ENCODE assay signal across 16 mouse cellular contexts in the genomic region with DNA sequence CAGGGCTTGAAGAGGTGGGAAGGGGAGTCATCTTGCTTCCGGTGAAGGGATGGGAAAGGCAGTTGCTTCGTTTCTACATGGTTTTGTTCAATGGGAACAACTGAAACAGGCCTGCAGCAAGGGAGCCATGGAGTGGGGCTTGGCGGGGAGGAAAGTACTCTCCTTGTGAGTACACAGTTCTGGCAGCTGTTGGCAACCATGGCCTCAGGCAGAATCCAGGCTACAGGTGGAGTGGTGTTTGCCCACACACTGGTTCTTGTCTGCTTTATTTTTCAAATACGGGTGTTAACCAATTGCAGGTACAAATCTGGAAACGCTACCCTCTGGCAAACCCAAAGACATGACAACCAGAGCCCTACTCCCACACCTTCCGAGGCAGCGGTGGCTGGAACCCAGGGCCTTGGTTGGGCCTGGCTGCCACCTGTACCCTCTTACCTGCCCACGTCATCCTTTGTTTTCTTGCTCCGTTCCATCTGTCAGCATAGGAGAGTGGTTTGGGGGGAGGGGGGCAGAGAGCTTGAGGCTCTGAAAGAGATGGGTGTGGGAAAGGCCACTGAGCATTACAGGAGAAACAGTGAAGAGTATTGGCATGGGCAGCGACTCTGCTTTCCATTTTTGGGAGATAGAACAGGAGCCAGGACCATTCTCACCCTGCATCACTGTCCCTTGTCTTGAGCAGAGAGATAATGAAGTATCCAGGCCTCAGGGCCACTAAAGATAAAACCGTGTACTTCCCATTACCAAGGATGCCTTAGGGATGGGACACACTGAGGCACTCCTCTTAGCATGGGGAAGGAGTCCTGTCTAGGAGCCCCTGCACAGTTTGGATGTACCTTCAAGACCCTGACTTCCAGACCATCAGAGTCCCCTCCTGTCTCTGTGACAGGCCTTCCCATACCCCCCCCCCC. TPM values are rescaled to one million over a fixed set of nuclear protein-coding genes. Genes with fewer than 3 reads are reported as not detected.
DNase-seq lines count a peak whose midpoint lies in the region; ATAC-seq lines count a peak whose summit lies in the region.
"Had no signal": no experiment of that assay in that cellular context is flagged by ENCODE, and none has a peak within 500 bp of the region (broad histone marks: within the 10 kb centered on the region; RNA-seq: fewer than 3 reads in every experiment).

No protein-coding gene starts in this region.

- no peak overlapping the region for H3K9ac ChIP-seq in heart, embryonic 15.5 days
- H3K9ac ChIP-seq in limb, embryonic 12.5 days (replicated peaks) = no peak overlapping the region
- H3K9ac ChIP-seq in midbrain, embryonic 15.5 days = no peak overlapping the region
- no peak overlapping the region for H3K9ac ChIP-seq in midbrain, embryonic 14.5 days (replicated peaks; ENCODE audit: low read length)
- H3K9ac ChIP-seq: hindbrain, embryonic 15.5 days; limb, embryonic 13.5 days had no signal

- H3K4me3 ChIP-seq in heart, embryonic 15.5 days = no peak overlapping the region
- no peak overlapping the region for H3K4me3 ChIP-seq in limb, embryonic 12.5 days (replicated peaks)
- H3K4me3 ChIP-seq in limb, embryonic 10.5 days = no peak overlapping the region
- no peak overlapping the region for H3K4me3 ChIP-seq in midbrain, embryonic 15.5 days
- H3K4me3 ChIP-seq in midbrain, embryonic 14.5 days (replicated peaks; ENCODE audit: low read depth, low read length) = no peak overlapping the region
- H3K4me3 ChIP-seq: hindbrain, embryonic 15.5 days; left cerebral cortex, adult 2 months; limb, embryonic 13.5 days had no signal

- no peaks in the 10 kb centered on the region for H3K36me3 ChIP-seq in heart, embryonic 15.5 days
- H3K36me3 ChIP-seq in limb, embryonic 12.5 days = no peaks in the 10 kb centered on the region
- no peaks in the 10 kb centered on the region for H3K36me3 ChIP-seq in limb, embryonic 10.5 days
- no peaks in the 10 kb centered on the region for H3K36me3 ChIP-seq in midbrain, embryonic 15.5 days (replicated peaks)
- H3K36me3 ChIP-seq in midbrain, embryonic 14.5 days (ENCODE audit: control insufficient read depth, insufficient read depth, low read length) = no peaks in the 10 kb centered on the region
- H3K36me3 ChIP-seq: hindbrain, embryonic 15.5 days; limb, embryonic 13.5 days had no signal

- ATAC-seq in heart, embryonic 15.5 days (replicated peaks; ENCODE audit: insufficient number of reproducible peaks, insufficient read depth, low FRiP score, low read depth) = no peak
- ATAC-seq in limb, embryonic 12.5 days (ENCODE audit: insufficient number of reproducible peaks, insufficient read depth, low FRiP score, low TSS enrichment, low read depth) = 0 out of 2 replicates have a peak, but pooled peaks have one; percentile 38
- 0 out of 2 replicates have a peak, but pooled peaks have one; percentile 10 for ATAC-seq in midbrain, embryonic 15.5 days (replicated peaks)
- ATAC-seq in midbrain, embryonic 14.5 days (ENCODE audit: low FRiP score, low TSS enrichment) = no peak; the same call in 1 of the 2 replicates

- intact Hi-C loops in heart, postnatal 14 days (cut with DNase I) = no loop called here

- no peaks in the 10 kb centered on the region for H3K9me3 ChIP-seq in heart, embryonic 15.5 days (replicated peaks)
- no peaks in the 10 kb centered on the region for H3K9me3 ChIP-seq in limb, embryonic 12.5 days
- no peaks in the 10 kb centered on the region for H3K9me3 ChIP-seq in limb, embryonic 10.5 days (replicated peaks)
- H3K9me3 ChIP-seq in midbrain, embryonic 15.5 days = no peaks in the 10 kb centered on the region
- H3K9me3 ChIP-seq in midbrain, embryonic 14.5 days (ENCODE audit: control insufficient read depth, low read length) = no peaks in the 10 kb centered on the region
- H3K9me3 ChIP-seq: hindbrain, embryonic 15.5 days; limb, embryonic 13.5 days had no signal

- peak; percentile 47 to 53 for DNase-seq in cerebellum, adult 18-20 months
- DNase-seq in cerebellum, postnatal 14 days = no peak
- DNase-seq in heart, postnatal 14 days = no peak
- DNase-seq in limb, embryonic 10.5 days (ENCODE audit: low spot score) = no peak
- no peak for DNase-seq in midbrain, embryonic 14.5 days
- DNase-seq: adrenal gland, postnatal 10 days; gastrocnemius, postnatal 25 days; kidney, adult 18-20 months; lung, postnatal 10 days; right cerebral cortex, postnatal 14 days had no signal

- peaks cover 75% of the 10 kb centered on the region for H3K4me1 ChIP-seq in heart, embryonic 15.5 days (replicated peaks)
- peaks cover 23% of the 10 kb centered on the region for H3K4me1 ChIP-seq in limb, embryonic 12.5 days (replicated peaks)
- peaks cover 32% of the 10 kb centered on the region for H3K4me1 ChIP-seq in limb, embryonic 10.5 days
- peaks cover 40% of the 10 kb centered on the region for H3K4me1 ChIP-seq in midbrain, embryonic 15.5 days
- H3K4me1 ChIP-seq in midbrain, embryonic 14.5 days (ENCODE audit: control insufficient read depth, insufficient read depth, low read length) = peaks cover 31% of the 10 kb centered on the region

- 77% methylated on average over 11 of the region's 11 CpGs for WGBS in heart, embryonic 15.5 days
- whole genome bisulfite sequencing in limb, embryonic 12.5 days = 83% methylated on average over 11 of the region's 11 CpGs
- WGBS in limb, embryonic 10.5 days = 86% methylated on average over 11 of the region's 11 CpGs
- WGBS in midbrain, embryonic 15.5 days = 85% methylated on average over 11 of the region's 11 CpGs
- 81% methylated on average over 11 of the region's 11 CpGs for WGBS in midbrain, embryonic 14.5 days

- no peaks in the 10 kb centered on the region for H3K27me3 ChIP-seq in heart, embryonic 15.5 days
- no peaks in the 10 kb centered on the region for H3K27me3 ChIP-seq in limb, embryonic 12.5 days
- peaks cover 3% of the 10 kb centered on the region; the same call in 1 of the 2 replicates for H3K27me3 ChIP-seq in limb, embryonic 10.5 days (ENCODE audit: low read depth, poor library complexity, severe bottlenecking)
- H3K27me3 ChIP-seq in midbrain, embryonic 15.5 days (replicated peaks) = no peaks in the 10 kb centered on the region
- H3K27me3 ChIP-seq in midbrain, embryonic 14.5 days (ENCODE audit: control insufficient read depth, insufficient read depth, low read length) = no peaks in the 10 kb centered on the region
- H3K27me3 ChIP-seq: hindbrain, embryonic 15.5 days; limb, embryonic 13.5 days had no signal

- no peak overlapping the region for H3K4me2 ChIP-seq in heart, embryonic 15.5 days
- no peak overlapping the region for H3K4me2 ChIP-seq in limb, embryonic 12.5 days
- no peak overlapping the region for H3K4me2 ChIP-seq in midbrain, embryonic 15.5 days
- H3K4me2 ChIP-seq in midbrain, embryonic 14.5 days (ENCODE audit: low read length) = no peak overlapping the region
- H3K4me2 ChIP-seq: hindbrain, embryonic 15.5 days; limb, embryonic 13.5 days had no signal

- peak overlapping the region; percentile 61; the same call in 1 of the 2 replicates for H3K27ac ChIP-seq in heart, embryonic 15.5 days
- 0 out of 2 replicates have a peak overlapping the region, but pooled peaks have one; percentile 17 for H3K27ac ChIP-seq in limb, embryonic 12.5 days
- no peak overlapping the region for H3K27ac ChIP-seq in limb, embryonic 10.5 days
- peak overlapping the region; percentile 54; the same call in 1 of the 2 replicates for H3K27ac ChIP-seq in midbrain, embryonic 15.5 days
- H3K27ac ChIP-seq in midbrain, embryonic 14.5 days (replicated peaks; ENCODE audit: low read depth, low read length) = no peak overlapping the region
- H3K27ac ChIP-seq: hindbrain, embryonic 15.5 days; left cerebral cortex, adult 2 months; limb, embryonic 13.5 days had no signal

RNA-seq across cellular contexts. Expression of a gene that starts 51.0 kb away (rescaled TPM):
- 12.4 and 13.1 TPM in 2 replicates for polyA plus RNA-seq in heart, embryonic 15.5 days (2015; fragmentation: Nextera tagmentation; extraction: Ambion mirVana)
- 10 to 100 TPM; 10.6 to 13.2 TPM for total RNA-seq in heart, postnatal 14 days (2021)
- 1.5 and 2.1 TPM in 2 replicates for polyA plus RNA-seq in limb, embryonic 12.5 days (2016; fragmentation: Nextera tagmentation; extraction: Ambion mirVana)
- polyA plus RNA-seq in limb, embryonic 10.5 days (2016; fragmentation: Nextera tagmentation; extraction: Ambion mirVana) = 0.90 and 1.3 TPM in 2 replicates
- polyA plus RNA-seq in midbrain, embryonic 15.5 days (2015; fragmentation: Nextera tagmentation; extraction: Ambion mirVana) = 15.7 and 18.3 TPM in 2 replicates
- polyA plus RNA-seq in midbrain, embryonic 14.5 days (2014; fragmentation: Nextera tagmentation; extraction: Ambion mirVana) = 16.5 and 17.4 TPM in 2 replicates

RNA-seq across cellular contexts. Expression of a gene that starts 53.6 kb away (rescaled TPM):
- polyA plus RNA-seq in heart, embryonic 15.5 days (2015; fragmentation: Nextera tagmentation; extraction: Ambion mirVana) = 17.2 and 20.5 TPM in 2 replicates
- total RNA-seq in heart, postnatal 14 days (2021) = 1 to 10 TPM; 9.9 TPM
- 24.0 and 25.5 TPM in 2 replicates for polyA plus RNA-seq in limb, embryonic 12.5 days (2016; fragmentation: Nextera tagmentation; extraction: Ambion mirVana)
- polyA plus RNA-seq in limb, embryonic 10.5 days (2016; fragmentation: Nextera tagmentation; extraction: Ambion mirVana) = 32.7 and 35.3 TPM in 2 replicates
- 13.1 and 14.0 TPM in 2 replicates for polyA plus RNA-seq in midbrain, embryonic 15.5 days (2015; fragmentation: Nextera tagmentation; extraction: Ambion mirVana)
- 13.7 and 14.8 TPM in 2 replicates for polyA plus RNA-seq in midbrain, embryonic 14.5 days (2014; fragmentation: Nextera tagmentation; extraction: Ambion mirVana)

Comparison
In these comparisons a context has a peak if more than half of its experiments do, and no peak if none do; other contexts are left out.
1. DNase-seq: peak in cerebellum, adult 18-20 months (2 of 2); none in cerebellum, postnatal 14 days (0 of 2), heart, postnatal 14 days (0 of 2), limb, embryonic 10.5 days (single experiment) and midbrain, embryonic 14.5 days (single experiment).
2. ATAC-seq: peak in limb, embryonic 12.5 days (single experiment) and midbrain, embryonic 15.5 days (single experiment); none in heart, embryonic 15.5 days (single experiment) and midbrain, embryonic 14.5 days (single experiment).
3. H3K27ac ChIP-seq: peak in heart, embryonic 15.5 days (single experiment), limb, embryonic 12.5 days (single experiment) and midbrain, embryonic 15.5 days (single experiment); none in limb, embryonic 10.5 days (single experiment) and midbrain, embryonic 14.5 days (single experiment).